In genomic region chr10:107272131-107272803, GRCm38 (mm10) we compare ENCODE assay signal across 7 mouse cellular contexts. TPM values are rescaled to one million over a fixed set of nuclear protein-coding genes. Genes with fewer than 3 reads are reported as not detected.
DNase-seq lines count a peak whose midpoint lies in the region; ATAC-seq and TF ChIP-seq lines count a peak whose summit lies in the region.

No protein-coding gene starts in this region.

- DNase-seq in adrenal gland, adult 2 months, result peak; percentile 52
- DNase-seq in cerebellum, adult 9-10 months, result peak; percentile 75
- DNase-seq in frontal cortex, postnatal 10 days (ENCODE audit: low spot score in 2 of 2), result peak; percentile 5 to 42
- peak; percentile 51 for DNase-seq in hindbrain, postnatal 0 days (ENCODE audit: low spot score)
- peak; percentile 76 for DNase-seq in limb, embryonic 10.5 days (ENCODE audit: low spot score)
- peak; percentile 10 for DNase-seq in urinary bladder, postnatal 14 days (ENCODE audit: low spot score)

- no peaks in the 10 kb centered on the region for H3K4me1 ChIP-seq in hindbrain, postnatal 0 days (ENCODE audit: insufficient read depth, low read length)
- peaks cover 16% of the 10 kb centered on the region for H3K4me1 ChIP-seq in limb, embryonic 10.5 days
- H3K4me1 ChIP-seq in midbrain, embryonic 16.5 days (ENCODE audit: control insufficient read depth, insufficient read depth, low read length), result peaks cover 8% of the 10 kb centered on the region

- WGBS in hindbrain, postnatal 0 days, result under 1% methylated on average over 41 of the region's 41 CpGs
- WGBS in limb, embryonic 10.5 days, result under 1% methylated on average over 41 of the region's 41 CpGs
- under 1% methylated on average over 41 of the region's 41 CpGs for WGBS in midbrain, embryonic 16.5 days

- TF ChIP-seq CTCF in hindbrain, postnatal 0 days (IDR thresholded peaks at IDR 0.05; ENCODE audit: low read depth), result no peak

- H3K9ac ChIP-seq in hindbrain, postnatal 0 days (replicated peaks; ENCODE audit: low read length), result peak overlapping the region; percentile 79
- peak overlapping the region; percentile 88 for H3K9ac ChIP-seq in midbrain, embryonic 16.5 days (ENCODE audit: low read depth, low read length)

- no peaks in the 10 kb centered on the region for H3K9me3 ChIP-seq in hindbrain, postnatal 0 days (ENCODE audit: low read length)
- no peaks in the 10 kb centered on the region for H3K9me3 ChIP-seq in limb, embryonic 10.5 days (replicated peaks)
- no peaks in the 10 kb centered on the region for H3K9me3 ChIP-seq in midbrain, embryonic 16.5 days (replicated peaks; ENCODE audit: control insufficient read depth, low read length, poor library complexity, severe bottlenecking)

- H3K36me3 ChIP-seq in hindbrain, postnatal 0 days (ENCODE audit: insufficient read depth, low read length), result no peaks in the 10 kb centered on the region
- no peaks in the 10 kb centered on the region for H3K36me3 ChIP-seq in limb, embryonic 10.5 days
- no peaks in the 10 kb centered on the region for H3K36me3 ChIP-seq in midbrain, embryonic 16.5 days (ENCODE audit: control insufficient read depth, insufficient read depth, low read length)

- peak overlapping the region; percentile 85 for H3K27ac ChIP-seq in hindbrain, postnatal 0 days
- H3K27ac ChIP-seq in limb, embryonic 10.5 days, result peak overlapping the region; percentile 53
- peak overlapping the region; percentile 87 for H3K27ac ChIP-seq in midbrain, embryonic 16.5 days (ENCODE audit: low read length)

- peak overlapping the region; percentile 89 for H3K4me2 ChIP-seq in hindbrain, postnatal 0 days (ENCODE audit: low read depth, low read length)
- peak overlapping the region; percentile 64 for H3K4me2 ChIP-seq in midbrain, embryonic 16.5 days (ENCODE audit: low read length)

- peak; percentile 75 for ATAC-seq in hindbrain, postnatal 0 days
- ATAC-seq in midbrain, embryonic 16.5 days, result peak; percentile 83

- H3K27me3 ChIP-seq in hindbrain, postnatal 0 days (ENCODE audit: insufficient read depth, low read length), result no peaks in the 10 kb centered on the region
- peaks cover 44% of the 10 kb centered on the region for H3K27me3 ChIP-seq in limb, embryonic 10.5 days (ENCODE audit: low read depth, poor library complexity, severe bottlenecking)
- no peaks in the 10 kb centered on the region for H3K27me3 ChIP-seq in midbrain, embryonic 16.5 days (ENCODE audit: control insufficient read depth, insufficient read depth, low read depth, low read length)

- peak overlapping the region; percentile 83 for H3K4me3 ChIP-seq in hindbrain, postnatal 0 days (ENCODE audit: low read length)
- H3K4me3 ChIP-seq in limb, embryonic 10.5 days, result peak overlapping the region; percentile 71
- H3K4me3 ChIP-seq in midbrain, embryonic 16.5 days (ENCODE audit: low read depth, low read length), result peak overlapping the region; percentile 75

RNA-seq across cellular contexts. Expression of gene Lin7a, which starts 0.8 kb away (rescaled TPM):
- 1 to 10 TPM; 1.7 to 1.8 TPM for total RNA-seq in adrenal gland, adult 2 months (2021)
- 0.03 TPM in 1 of 2 replicates, not detected in the other for polyA plus RNA-seq in adrenal gland, adult 2 months (2012; rRNA removed)
- 26.0 and 30.4 TPM in 2 replicates for total RNA-seq in hindbrain, postnatal 0 days (2014; rRNA removed)
- 26.6 and 27.8 TPM in 2 replicates for polyA plus RNA-seq in hindbrain, postnatal 0 days (2015; fragmentation: Nextera tagmentation; extraction: Ambion mirVana)
- 0.45 and 1.0 TPM in 2 replicates for polyA plus RNA-seq in limb, embryonic 10.5 days (2016; fragmentation: Nextera tagmentation; extraction: Ambion mirVana)
- polyA plus RNA-seq in midbrain, embryonic 16.5 days (2015; fragmentation: Nextera tagmentation; extraction: Ambion mirVana), result 36.1 and 39.1 TPM in 2 replicates

Comparison
In these comparisons a context has a peak if more than half of its experiments do, and no peak if none do; other contexts are left out.
1. Peak in every context shown above with its lines: DNase-seq, ATAC-seq, H3K4me3 ChIP-seq and H3K27ac ChIP-seq.
2. DNase-seq: peak in every context shown above with its lines; median percentile 76 in limb, embryonic 10.5 days; 75 in cerebellum, adult 9-10 months; 52 in adrenal gland, adult 2 months; 51 in hindbrain, postnatal 0 days; 24 in frontal cortex, postnatal 10 days; 10 in urinary bladder, postnatal 14 days.
3. RNA of gene Lin7a, which starts 0.8 kb away (polyA plus RNA-seq): 36.1 to 39.1 TPM in midbrain, embryonic 16.5 days and 26.6 to 27.8 TPM in hindbrain, postnatal 0 days; 0.45 to 1.0 TPM in limb, embryonic 10.5 days and 0.03 TPM in adrenal gland, adult 2 months; every median in the first group is over 10 times any median in the second.